ENCODE assay signal across 8 mouse cellular contexts in genomic region chr3:89228836-89229235, GRCm38 (mm10). TPM values are rescaled to one million over a fixed set of nuclear protein-coding genes. Genes with fewer than 3 reads are reported as not detected.
A peak's percentile ranks its signal among the peaks of the same experiment; 100 is the strongest.
DNase-seq lines count a peak whose midpoint lies in the region; ATAC-seq and TF ChIP-seq lines count a peak whose summit lies in the region.

Muc1 (plus strand) TSS chr3:89229057.

- no peaks in the 10 kb centered on the region for H3K27me3 ChIP-seq in forebrain, embryonic 15.5 days
- peaks cover 26% of the 10 kb centered on the region for H3K27me3 ChIP-seq in limb, embryonic 12.5 days
- H3K27me3 ChIP-seq in midbrain, postnatal 0 days (ENCODE audit: insufficient read depth, low read length): no peaks in the 10 kb centered on the region

- peaks cover 50% of the 10 kb centered on the region for H3K4me1 ChIP-seq in forebrain, embryonic 15.5 days
- peaks cover 45% of the 10 kb centered on the region for H3K4me1 ChIP-seq in limb, embryonic 12.5 days (replicated peaks)
- H3K4me1 ChIP-seq in midbrain, postnatal 0 days (ENCODE audit: insufficient read depth, low read length): peaks cover 26% of the 10 kb centered on the region; the same call in 1 of the 2 replicates

- peak within 1 kb of the TSS; percentile 90 for H3K27ac ChIP-seq in forebrain, embryonic 15.5 days (replicated peaks)
- peak within 1 kb of the TSS; percentile 86 for H3K27ac ChIP-seq in limb, embryonic 12.5 days
- peak within 1 kb of the TSS; percentile 80 for H3K27ac ChIP-seq in midbrain, postnatal 0 days (ENCODE audit: low read depth, low read length)

- H3K9me3 ChIP-seq in forebrain, embryonic 15.5 days: no peaks in the 10 kb centered on the region
- no peaks in the 10 kb centered on the region for H3K9me3 ChIP-seq in limb, embryonic 12.5 days
- no peaks in the 10 kb centered on the region for H3K9me3 ChIP-seq in midbrain, postnatal 0 days (ENCODE audit: low read length)

- H3K4me2 ChIP-seq in forebrain, embryonic 15.5 days (replicated peaks): peak within 1 kb of the TSS; percentile 76
- peak within 1 kb of the TSS; percentile 96 for H3K4me2 ChIP-seq in limb, embryonic 12.5 days
- H3K4me2 ChIP-seq in midbrain, postnatal 0 days (ENCODE audit: low read depth, low read length, poor library complexity, severe bottlenecking): peak within 1 kb of the TSS; percentile 85

- H3K4me3 ChIP-seq in forebrain, embryonic 15.5 days: peak within 1 kb of the TSS; percentile 50
- H3K4me3 ChIP-seq in limb, embryonic 12.5 days (replicated peaks): peak within 1 kb of the TSS; percentile 51
- peak within 1 kb of the TSS; percentile 41 for H3K4me3 ChIP-seq in midbrain, postnatal 0 days (ENCODE audit: low read depth, low read length)

- H3K36me3 ChIP-seq in forebrain, embryonic 15.5 days: peaks cover 11% of the 10 kb centered on the region
- peaks cover 19% of the 10 kb centered on the region for H3K36me3 ChIP-seq in limb, embryonic 12.5 days
- H3K36me3 ChIP-seq in midbrain, postnatal 0 days (ENCODE audit: insufficient read depth, low read length): peaks cover 13% of the 10 kb centered on the region

- peak; percentile 45 for DNase-seq in kidney, adult 11 months
- no peak for DNase-seq in kidney, adult 9 months
- DNase-seq in midbrain, postnatal 0 days (ENCODE audit: low spot score): no peak
- no peak for DNase-seq in right cerebral cortex, adult 2 months (ENCODE audit: low spot score in 2 of 2)
- no peak for DNase-seq in cerebellum, adult 11 months

- peak within 1 kb of the TSS; percentile 54 for H3K9ac ChIP-seq in forebrain, embryonic 15.5 days (replicated peaks)
- peak within 1 kb of the TSS; percentile 67; the same call in 1 of the 2 replicates for H3K9ac ChIP-seq in limb, embryonic 12.5 days (replicated peaks)
- 0 out of 2 replicates have a peak within 1 kb of the TSS, but pooled peaks have one; percentile 8 for H3K9ac ChIP-seq in midbrain, postnatal 0 days (replicated peaks; ENCODE audit: low read length, poor library complexity, severe bottlenecking)

- TF ChIP-seq CTCF in midbrain, postnatal 0 days (IDR thresholded peaks at IDR 0.05): no peak

- no peak for ATAC-seq in forebrain, embryonic 15.5 days (replicated peaks)
- ATAC-seq in limb, embryonic 12.5 days (ENCODE audit: insufficient number of reproducible peaks, insufficient read depth, low FRiP score, low TSS enrichment, low read depth): no peak
- no peak for ATAC-seq in midbrain, postnatal 0 days (ENCODE audit: low FRiP score)
- ATAC-seq in erythroid progenitor cell, adult 5-6 weeks (replicated peaks; ENCODE audit: low FRiP score, poor library complexity, severe bottlenecking): no peak

- WGBS in forebrain, embryonic 15.5 days: 39% methylated on average over 10 of the region's 10 CpGs
- 23% methylated on average over 10 of the region's 10 CpGs for WGBS in limb, embryonic 12.5 days
- WGBS in midbrain, postnatal 0 days: 39% methylated on average over 10 of the region's 10 CpGs

RNA-seq across cellular contexts. Expression of gene Muc1, which starts in this region (rescaled TPM):
- 1.1 and 1.8 TPM in 2 replicates for polyA plus RNA-seq in forebrain, embryonic 15.5 days (2015; fragmentation: Nextera tagmentation; extraction: Ambion mirVana)
- 0.53 and 1.0 TPM in 2 replicates for polyA plus RNA-seq in limb, embryonic 12.5 days (2016; fragmentation: Nextera tagmentation; extraction: Ambion mirVana)
- total RNA-seq in midbrain, postnatal 0 days (2014; rRNA removed): 2.8 and 3.8 TPM in 2 replicates
- 0.52 and 1.5 TPM in 2 replicates for polyA plus RNA-seq in midbrain, postnatal 0 days (2015; fragmentation: Nextera tagmentation; extraction: Ambion mirVana)
- not detected in 2 replicates for total RNA-seq in erythroid progenitor cell, adult 5-6 weeks (2015; ENCODE audit: low replicate concordance)
- total RNA-seq in erythroid progenitor cell, adult 5-6 weeks (2017; ENCODE audit: low replicate concordance): not detected in 2 replicates

Comparison
In these comparisons a context has a peak if more than half of its experiments do, and no peak if none do; other contexts are left out.
1. H3K9ac ChIP-seq: peak in every context shown above with its lines; median percentile 67 in limb, embryonic 12.5 days; 54 in forebrain, embryonic 15.5 days; 8 in midbrain, postnatal 0 days.